Mouse (Mus musculus) olfactory bulb, adult 2 months (tissue): Measurements from ENCODE around the gene Elovl6. TPM values are rescaled to one million over a fixed set of nuclear protein-coding genes. Genes with fewer than 3 reads are reported as not detected.

ENCODE experiments used
- H3K27ac ChIP-seq: fragments of 200-500 bp; 2 replicates; pipeline ENCODE4 v1.5.1; 2012; ENCODE audit warnings: low read depth, low read length; ENCODE audit not compliant: insufficient read depth
- H3K4me1 ChIP-seq: fragments of 200-500 bp; 2 replicates; pipeline ENCODE4 v1.6.1; 2012; ENCODE audit warnings: low read length; ENCODE audit not compliant: control insufficient read depth, insufficient read depth
- H3K4me3 ChIP-seq: fragments of 200-500 bp; 2 replicates; pipeline ENCODE4 v1.5.1; 2012; ENCODE audit warnings: mild to moderate bottlenecking, low read depth, low read length, moderate library complexity; ENCODE audit not compliant: insufficient read depth
- CTCF ChIP-seq: fragments of 200-500 bp; IDR thresholded peaks from 2 replicates; pipeline ENCODE4 v1.5.1; 2012; ENCODE audit warnings: low read depth, mild to moderate bottlenecking, low read length, moderate library complexity; ENCODE audit not compliant: insufficient read depth
- POLR2A ChIP-seq: fragments of 200-500 bp; IDR thresholded peaks from 2 replicates; pipeline ENCODE4 v1.6.1; 2012; ENCODE audit warnings: mild to moderate bottlenecking, low read depth, low read length, moderate library complexity; ENCODE audit not compliant: insufficient read depth
- WGBS: fragments of 180-500 bp; shearing (Covaris S2); methylation state at CpG from one replicate; pipeline ENCODE4 v1.1.7; 2018; 5-methylcytosine and 5-hydroxymethylcytosine counted together
- polyA plus RNA-seq: library from polyadenylated mRNA; stranded (reverse); fragments of >200 nt; gene quantifications from 2 replicates; pipeline ENCODE4 v1.2.4, GENCODE M21; 2012; ENCODE audit warnings: low replicate concordance; ENCODE audit not compliant: missing spikeins, insufficient read depth, insufficient read length

The Elovl6 gene
- polyA plus RNA-seq, 1 experiment, result 155 TPM

GRCm38 (mm10) chr3:129675923-129676322 is 143.8 kb downstream of the Elovl6 start:
- 92% methylated on average over 7 of the region's 7 CpGs for WGBS
- Histone ChIP-seq H3K4me1 (no peaks in the 10 kb centered on the region), H3K4me3 (no peak overlapping the region), H3K27ac (no peak overlapping the region)
- TF ChIP-seq POLR2A, result no peak
- TF ChIP-seq CTCF, result no peak

- H3K27ac ChIP-seq, result no peak overlapping the region
- WGBS, result 41% methylated on average over 5 of the region's 5 CpGs
- H3K4me3 ChIP-seq, result no peak overlapping the region
- H3K4me1 ChIP-seq, result no peaks in the 10 kb centered on the region
- no peak for TF ChIP-seq CTCF
- no peak for TF ChIP-seq POLR2A
Measured at GRCm38 (mm10) chr3:129680258-129680657, 148.1 kb downstream of the Elovl6 start.

GRCm38 (mm10) chr3:129681841-129682240 is 149.7 kb downstream of the Elovl6 start:
- no peak overlapping the region for H3K4me3 ChIP-seq
- 91% methylated on average over 4 of the region's 4 CpGs for WGBS
- no peaks in the 10 kb centered on the region for H3K4me1 ChIP-seq
- no peak overlapping the region for H3K27ac ChIP-seq
- no peak for TF ChIP-seq POLR2A
- TF ChIP-seq CTCF, result no peak

- no peak overlapping the region for H3K4me3 ChIP-seq
- TF ChIP-seq POLR2A, result no peak
- TF ChIP-seq CTCF, result no peak
- WGBS, result 88% methylated on average over 10 of the region's 10 CpGs
- no peaks in the 10 kb centered on the region for H3K4me1 ChIP-seq
- no peak overlapping the region for H3K27ac ChIP-seq
Measured at GRCm38 (mm10) chr3:129682389-129682788, 150.2 kb downstream of the Elovl6 start.

GRCm38 (mm10) chr3:129683060-129683679 is 151.0 kb downstream of the Elovl6 start:
- H3K4me3 ChIP-seq, result no peak overlapping the region
- TF ChIP-seq POLR2A, result no peak
- no peak for TF ChIP-seq CTCF
- no peaks in the 10 kb centered on the region for H3K4me1 ChIP-seq
- WGBS, result 92% methylated on average over 10 of the region's 10 CpGs
- no peak overlapping the region for H3K27ac ChIP-seq

- Histone ChIP-seq H3K4me3 (no peak overlapping the region), H3K27ac (no peak overlapping the region), H3K4me1 (no peaks in the 10 kb centered on the region)
- WGBS, result 86% methylated on average over 12 of the region's 12 CpGs
- no peak for TF ChIP-seq POLR2A
- no peak for TF ChIP-seq CTCF
Measured at GRCm38 (mm10) chr3:129686196-129686595, 154.0 kb downstream of the Elovl6 start.

GRCm38 (mm10) chr3:129686698-129687333 is 154.7 kb downstream of the Elovl6 start:
- no peak overlapping the region for H3K27ac ChIP-seq
- no peaks in the 10 kb centered on the region for H3K4me1 ChIP-seq
- WGBS, result 54% methylated on average over 8 of the region's 8 CpGs
- H3K4me3 ChIP-seq, result no peak overlapping the region
- TF ChIP-seq CTCF (no peak), POLR2A (no peak)

- TF ChIP-seq POLR2A (no peak), CTCF (no peak)
- Histone ChIP-seq H3K4me3 (no peak overlapping the region), H3K4me1 (no peaks in the 10 kb centered on the region), H3K27ac (no peak overlapping the region)
- WGBS, result 71% methylated on average over 5 of the region's 5 CpGs
Measured at GRCm38 (mm10) chr3:129687429-129687828, 155.3 kb downstream of the Elovl6 start.

Other genes with a start within 250 kb of the Elovl6 start
- gene Enpep, start 199.6 kb upstream of the Elovl6 start, polyA plus RNA-seq, result not detected in 2 replicates
- not detected in 2 replicates for gene Egf, start 223.0 kb downstream of the Elovl6 start, polyA plus RNA-seq